Mouse (Mus musculus): ENCODE results near the gene Alms1. TPM values are rescaled to one million over a fixed set of nuclear protein-coding genes. Genes with fewer than 3 reads are reported as not detected.

The Alms1 gene
- 10 to 100 TPM in 20 of 26 experiments, 1 to 10 TPM in 6; 5.7 to 47.4 (median 29.5) TPM for total RNA-seq (2018; cell fraction: chromatin; rRNA removed)
- 1 to 10 TPM; 1.1 to 3.9 (median 2.6) TPM for total RNA-seq (2018; cell fraction: cytosol; rRNA removed)
- 10 to 100 TPM in 16 of 26 experiments, 1 to 10 TPM in 10; 2.8 to 36.0 (median 13.2) TPM for total RNA-seq (2018; cell fraction: nucleus; rRNA removed)
- 1.1 to 2.6 TPM (median 1.5 TPM) in 3 replicates for polyA plus RNA-seq (2018)

- H3K79me2 ChIP-seq (ENCODE audit: inconsistent target) = peaks cover 31% of the 10 kb centered on the region; the same call in 1 of the 2 replicates
- WGBS (ENCODE audit: missing documents) = 0% methylated on average over 55 of the region's 59 CpGs
Measured at GRCm38 (mm10) chr6:85587396-85588143, at the start of gene Alms1. Gene Alms1 (plus strand): TSS chr6:85587531.

GRCm38 (mm10) chr6:85543351-85544175, 43.8 kb upstream of the Alms1 start:
- 73% methylated on average over 10 of the region's 10 CpGs for WGBS (ENCODE audit: missing documents)
- Histone ChIP-seq H3K4me3 (ENCODE audit: inconsistent target) (no peak overlapping the region), H3K79me2 (ENCODE audit: inconsistent target) (no peaks in the 10 kb centered on the region)

More at GRCm38 (mm10) chr6:85587396-85588143, at the start of gene Alms1:
- peak within 1 kb of the TSS; percentile 76 for H3K4me3 ChIP-seq (ENCODE audit: inconsistent target)
- peak within 1 kb of the TSS; percentile 22; the same call in 1 of the 2 replicates for H3K27ac ChIP-seq
- H3K36me3 ChIP-seq (ENCODE audit: inconsistent target) = no peaks in the 10 kb centered on the region

GRCm38 (mm10) chr6:85544251-85544881, 43.0 kb upstream of the Alms1 start:
- WGBS (ENCODE audit: missing documents) = 86% methylated on average over 13 of the region's 13 CpGs
- H3K4me3 ChIP-seq (ENCODE audit: inconsistent target) = no peak overlapping the region
- no peaks in the 10 kb centered on the region for H3K36me3 ChIP-seq (ENCODE audit: inconsistent target)

More at GRCm38 (mm10) chr6:85543351-85544175, 43.8 kb upstream of the Alms1 start:
- H3K27ac ChIP-seq = no peak overlapping the region
- H3K36me3 ChIP-seq (ENCODE audit: inconsistent target) = no peaks in the 10 kb centered on the region

GRCm38 (mm10) chr6:85547642-85548041, 39.7 kb upstream of the Alms1 start:
- Histone ChIP-seq H3K79me2 (ENCODE audit: inconsistent target) (no peaks in the 10 kb centered on the region), H3K27ac (no peak overlapping the region), H3K36me3 (ENCODE audit: inconsistent target) (no peaks in the 10 kb centered on the region), H3K4me3 (ENCODE audit: inconsistent target) (no peak overlapping the region)
- 80% methylated on average over 5 of the region's 5 CpGs for WGBS (ENCODE audit: missing documents)

More at GRCm38 (mm10) chr6:85544251-85544881, 43.0 kb upstream of the Alms1 start:
- H3K27ac ChIP-seq = no peak overlapping the region
- no peaks in the 10 kb centered on the region for H3K79me2 ChIP-seq (ENCODE audit: inconsistent target)

GRCm38 (mm10) chr6:85562374-85562773, 25.0 kb upstream of the Alms1 start:
- 33% methylated on average over 1 of the region's 1 CpGs for WGBS (ENCODE audit: missing documents)
- Histone ChIP-seq H3K79me2 (ENCODE audit: inconsistent target) (no peaks in the 10 kb centered on the region), H3K27ac (no peak overlapping the region), H3K4me3 (ENCODE audit: inconsistent target) (no peak overlapping the region), H3K36me3 (ENCODE audit: inconsistent target) (no peaks in the 10 kb centered on the region)

- Histone ChIP-seq H3K36me3 (ENCODE audit: inconsistent target) (no peaks in the 10 kb centered on the region), H3K4me3 (ENCODE audit: inconsistent target) (no peak overlapping the region), H3K79me2 (ENCODE audit: inconsistent target) (no peaks in the 10 kb centered on the region), H3K27ac (no peak overlapping the region)
- 91% methylated on average over 5 of the region's 5 CpGs for WGBS (ENCODE audit: missing documents)
Measured at GRCm38 (mm10) chr6:85572816-85573215, 14.5 kb upstream of the Alms1 start.

GRCm38 (mm10) chr6:85581688-85582087, 5.6 kb upstream of the Alms1 start:
- H3K4me3 ChIP-seq (ENCODE audit: inconsistent target) = no peak overlapping the region
- H3K27ac ChIP-seq = no peak overlapping the region
- WGBS (ENCODE audit: missing documents) = 89% methylated on average over 5 of the region's 5 CpGs
- no peaks in the 10 kb centered on the region for H3K79me2 ChIP-seq (ENCODE audit: inconsistent target)
- no peaks in the 10 kb centered on the region for H3K36me3 ChIP-seq (ENCODE audit: inconsistent target)

GRCm38 (mm10) chr6:85584612-85585011, 2.7 kb upstream of the Alms1 start:
- 72% methylated on average over 4 of the region's 4 CpGs for WGBS (ENCODE audit: missing documents)
- no peak overlapping the region for H3K4me3 ChIP-seq (ENCODE audit: inconsistent target)
- H3K27ac ChIP-seq = no peak overlapping the region
- H3K79me2 ChIP-seq (ENCODE audit: inconsistent target) = peaks cover 10% of the 10 kb centered on the region; the same call in 1 of the 2 replicates
- H3K36me3 ChIP-seq (ENCODE audit: inconsistent target) = no peaks in the 10 kb centered on the region

- Histone ChIP-seq H3K27ac (no peak overlapping the region), H3K79me2 (ENCODE audit: inconsistent target) (peaks cover 31% of the 10 kb centered on the region; the same call in 1 of the 2 replicates), H3K36me3 (ENCODE audit: inconsistent target) (no peaks in the 10 kb centered on the region), H3K4me3 (ENCODE audit: inconsistent target) (no peak overlapping the region)
- WGBS (ENCODE audit: missing documents) = 57% methylated on average over 9 of the region's 9 CpGs
Measured at GRCm38 (mm10) chr6:85586805-85587367, 445 bp upstream of the Alms1 start.

GRCm38 (mm10) chr6:85588164-85588563, 833 bp downstream of the Alms1 start:
- Histone ChIP-seq H3K36me3 (ENCODE audit: inconsistent target) (no peaks in the 10 kb centered on the region), H3K27ac (0 out of 2 replicates have a peak overlapping the region, but pooled peaks have one; percentile 22), H3K79me2 (ENCODE audit: inconsistent target) (peaks cover 31% of the 10 kb centered on the region; the same call in 1 of the 2 replicates), H3K4me3 (ENCODE audit: inconsistent target) (peak overlapping the region; percentile 76)
- 0% methylated on average over 9 of the region's 10 CpGs for WGBS (ENCODE audit: missing documents)

GRCm38 (mm10) chr6:85588568-85588967, 1.2 kb downstream of the Alms1 start:
- 9% methylated on average over 4 of the region's 4 CpGs for WGBS (ENCODE audit: missing documents)
- peaks cover 31% of the 10 kb centered on the region; the same call in 1 of the 2 replicates for H3K79me2 ChIP-seq (ENCODE audit: inconsistent target)
- no peak overlapping the region for H3K27ac ChIP-seq
- no peaks in the 10 kb centered on the region for H3K36me3 ChIP-seq (ENCODE audit: inconsistent target)
- H3K4me3 ChIP-seq (ENCODE audit: inconsistent target) = peak overlapping the region; percentile 76

GRCm38 (mm10) chr6:85590116-85590515, 2.8 kb downstream of the Alms1 start:
- Histone ChIP-seq H3K36me3 (ENCODE audit: inconsistent target) (no peaks in the 10 kb centered on the region), H3K4me3 (ENCODE audit: inconsistent target) (no peak overlapping the region), H3K27ac (no peak overlapping the region), H3K79me2 (ENCODE audit: inconsistent target) (peaks cover 31% of the 10 kb centered on the region; the same call in 1 of the 2 replicates)
- WGBS (ENCODE audit: missing documents) = 84% methylated on average over 2 of the region's 2 CpGs

GRCm38 (mm10) chr6:85599310-85599709, 12.0 kb downstream of the Alms1 start:
- Histone ChIP-seq H3K36me3 (ENCODE audit: inconsistent target) (no peaks in the 10 kb centered on the region), H3K79me2 (ENCODE audit: inconsistent target) (no peaks in the 10 kb centered on the region), H3K27ac (no peak overlapping the region), H3K4me3 (ENCODE audit: inconsistent target) (no peak overlapping the region)
- 31% methylated on average over 1 of the region's 1 CpGs for WGBS (ENCODE audit: missing documents)

GRCm38 (mm10) chr6:85610511-85610910, 23.2 kb downstream of the Alms1 start:
- no peak overlapping the region for H3K4me3 ChIP-seq (ENCODE audit: inconsistent target)
- H3K27ac ChIP-seq = no peak overlapping the region
- WGBS (ENCODE audit: missing documents) = no CpG with 5 or more reads among the region's 1 CpGs
- H3K36me3 ChIP-seq (ENCODE audit: inconsistent target) = no peaks in the 10 kb centered on the region
- H3K79me2 ChIP-seq (ENCODE audit: inconsistent target) = no peaks in the 10 kb centered on the region

All from macrophage (primary cell).